Mouse (Mus musculus): ENCODE results near the gene Six5.

DNA sequence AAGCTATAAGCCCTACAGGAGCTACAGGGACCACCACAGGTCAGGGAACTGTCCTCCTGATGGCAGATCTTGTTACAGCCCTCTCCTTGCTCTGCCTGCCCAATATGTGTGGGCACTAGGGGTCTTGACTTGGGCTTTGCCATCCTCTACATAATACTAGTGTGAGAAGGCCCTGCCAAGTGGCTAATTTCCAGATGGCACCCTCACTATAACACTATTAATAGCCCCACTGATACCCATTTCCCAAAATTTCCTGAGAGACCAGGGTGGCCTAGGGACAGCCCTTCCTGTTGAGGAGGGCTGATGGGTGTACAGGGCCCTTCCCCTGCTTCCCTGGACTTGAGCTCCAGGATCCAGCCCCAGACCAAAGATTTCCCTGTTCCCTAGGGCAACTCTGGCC is 3.5 kb downstream of the Six5 start:
- no peak for TF ChIP-seq POLR2A (IDR thresholded peaks at IDR 0.05; ENCODE audit: borderline replicate concordance, control insufficient read depth, low read depth, low read length)
- no peak for TF ChIP-seq CTCF (IDR thresholded peaks at IDR 0.05; ENCODE audit: control insufficient read depth, insufficient read depth, low read length)

All from bone marrow, adult 2 months (tissue).